ENCODE assay signal across 11 mouse cellular contexts in genomic region chr3:52035404-52035803, GRCm38 (mm10).
DNase-seq lines count a peak whose midpoint lies in the region; ATAC-seq and TF ChIP-seq lines count a peak whose summit lies in the region.
"Had no signal": no experiment of that assay in that cellular context is flagged by ENCODE, and none has a peak within 500 bp of the region (broad histone marks: within the 10 kb centered on the region; RNA-seq: fewer than 3 reads in every experiment).

No protein-coding gene starts in this region.

- 0 out of 2 replicates have a peak overlapping the region, but pooled peaks have one; percentile 11 for H3K27ac ChIP-seq in lung, postnatal 0 days (ENCODE audit: low read length)
- peak overlapping the region; percentile 86 for H3K27ac ChIP-seq in intestine, postnatal 0 days (ENCODE audit: low read depth, low read length)
- H3K27ac ChIP-seq: embryonic facial prominence, embryonic 12.5 days; liver, embryonic 13.5 days had no signal

- no peak for TF ChIP-seq EP300 in lung, postnatal 0 days (IDR thresholded peaks at IDR 0.05)

- H3K27me3 ChIP-seq in lung, postnatal 0 days (replicated peaks; ENCODE audit: insufficient read depth, low read length), result no peaks in the 10 kb centered on the region
- no peaks in the 10 kb centered on the region for H3K27me3 ChIP-seq in intestine, postnatal 0 days (replicated peaks; ENCODE audit: control insufficient read depth, insufficient read depth, low read length)
- H3K27me3 ChIP-seq: embryonic facial prominence, embryonic 12.5 days; liver, embryonic 13.5 days had no signal

- DNase-seq in heart, adult 11 months, result peak; percentile 92
- DNase-seq in heart, adult 9 months (ENCODE audit: low spot score in 2 of 2), result no peak
- no peak for DNase-seq in lung, postnatal 0 days (ENCODE audit: low spot score)
- no peak for DNase-seq in lung, adult 18-20 months
- DNase-seq in testis, postnatal 14 days (ENCODE audit: low spot score), result peak; percentile 42
- DNase-seq in spleen, postnatal 10 days (ENCODE audit: low spot score in 2 of 2), result no peak
- no peak for DNase-seq in left cerebral cortex, adult 11 months (ENCODE audit: low spot score)
- DNase-seq: liver, embryonic 13.5 days; right cerebral cortex, postnatal 14 days had no signal

- ATAC-seq in lung, postnatal 0 days, result no peak
- ATAC-seq in intestine, postnatal 0 days, result no peak

- no peak overlapping the region for H3K4me3 ChIP-seq in lung, postnatal 0 days (ENCODE audit: low read depth, low read length)
- H3K4me3 ChIP-seq in intestine, postnatal 0 days (ENCODE audit: low read depth, low read length), result no peak overlapping the region
- H3K4me3 ChIP-seq: embryonic facial prominence, embryonic 12.5 days; liver, embryonic 13.5 days had no signal

- no peaks in the 10 kb centered on the region for H3K36me3 ChIP-seq in lung, postnatal 0 days (ENCODE audit: insufficient read depth, low read length)
- H3K36me3 ChIP-seq in intestine, postnatal 0 days (ENCODE audit: control insufficient read depth, insufficient read depth), result no peaks in the 10 kb centered on the region
- H3K36me3 ChIP-seq: embryonic facial prominence, embryonic 12.5 days; liver, embryonic 13.5 days had no signal

- no peaks in the 10 kb centered on the region for H3K9me3 ChIP-seq in lung, postnatal 0 days (ENCODE audit: low read length)
- H3K9me3 ChIP-seq in intestine, postnatal 0 days (ENCODE audit: control insufficient read depth), result no peaks in the 10 kb centered on the region
- H3K9me3 ChIP-seq: embryonic facial prominence, embryonic 12.5 days; liver, embryonic 13.5 days had no signal

- no peak for TF ChIP-seq CTCF in lung, postnatal 0 days (IDR thresholded peaks at IDR 0.05)
- no peak for TF ChIP-seq CTCF in intestine, postnatal 0 days (IDR thresholded peaks at IDR 0.05; ENCODE audit: low read depth)

- WGBS in lung, postnatal 0 days, result 37% methylated on average over 8 of the region's 8 CpGs
- 35% methylated on average over 8 of the region's 8 CpGs for WGBS in intestine, postnatal 0 days

- H3K4me1 ChIP-seq in lung, postnatal 0 days (ENCODE audit: insufficient read depth, low read depth, low read length), result peaks cover 23% of the 10 kb centered on the region; the same call in 1 of the 2 replicates
- peaks cover 19% of the 10 kb centered on the region; the same call in 1 of the 2 replicates for H3K4me1 ChIP-seq in intestine, postnatal 0 days (replicated peaks; ENCODE audit: control insufficient read depth, insufficient read depth, low read length)

- H3K4me2 ChIP-seq in lung, postnatal 0 days (replicated peaks; ENCODE audit: low read depth, low read length), result no peak overlapping the region
- H3K4me2 ChIP-seq in intestine, postnatal 0 days (replicated peaks; ENCODE audit: low read depth), result no peak overlapping the region
- H3K4me2 ChIP-seq: embryonic facial prominence, embryonic 12.5 days; liver, embryonic 13.5 days had no signal

- H3K9ac ChIP-seq in lung, postnatal 0 days (replicated peaks; ENCODE audit: low read depth), result no peak overlapping the region
- no peak overlapping the region for H3K9ac ChIP-seq in intestine, postnatal 0 days (ENCODE audit: low read depth, low read length)
- H3K9ac ChIP-seq: embryonic facial prominence, embryonic 12.5 days; liver, embryonic 13.5 days had no signal

Comparison
In these comparisons a context has a peak if more than half of its experiments do, and no peak if none do; other contexts are left out.
1. DNase-seq: peak in heart, adult 11 months (single experiment) and testis, postnatal 14 days (single experiment); none in heart, adult 9 months (0 of 2), lung, postnatal 0 days (single experiment), lung, adult 18-20 months (0 of 2), spleen, postnatal 10 days (0 of 2) and left cerebral cortex, adult 11 months (single experiment).